Mouse (Mus musculus): ENCODE data around the gene Alg10b. TPM values are rescaled to one million over a fixed set of nuclear protein-coding genes. Genes with fewer than 3 reads are reported as not detected.

Gene Alg10b
- polyA plus RNA-seq (2014; fragmentation: Illumina TruSeq; extraction: RNeasy Lipid Tissue Mini Kit (QIAGEN cat#74804); ENCODE audit: low read depth, low replicate concordance) = 95.0 TPM

DNA sequence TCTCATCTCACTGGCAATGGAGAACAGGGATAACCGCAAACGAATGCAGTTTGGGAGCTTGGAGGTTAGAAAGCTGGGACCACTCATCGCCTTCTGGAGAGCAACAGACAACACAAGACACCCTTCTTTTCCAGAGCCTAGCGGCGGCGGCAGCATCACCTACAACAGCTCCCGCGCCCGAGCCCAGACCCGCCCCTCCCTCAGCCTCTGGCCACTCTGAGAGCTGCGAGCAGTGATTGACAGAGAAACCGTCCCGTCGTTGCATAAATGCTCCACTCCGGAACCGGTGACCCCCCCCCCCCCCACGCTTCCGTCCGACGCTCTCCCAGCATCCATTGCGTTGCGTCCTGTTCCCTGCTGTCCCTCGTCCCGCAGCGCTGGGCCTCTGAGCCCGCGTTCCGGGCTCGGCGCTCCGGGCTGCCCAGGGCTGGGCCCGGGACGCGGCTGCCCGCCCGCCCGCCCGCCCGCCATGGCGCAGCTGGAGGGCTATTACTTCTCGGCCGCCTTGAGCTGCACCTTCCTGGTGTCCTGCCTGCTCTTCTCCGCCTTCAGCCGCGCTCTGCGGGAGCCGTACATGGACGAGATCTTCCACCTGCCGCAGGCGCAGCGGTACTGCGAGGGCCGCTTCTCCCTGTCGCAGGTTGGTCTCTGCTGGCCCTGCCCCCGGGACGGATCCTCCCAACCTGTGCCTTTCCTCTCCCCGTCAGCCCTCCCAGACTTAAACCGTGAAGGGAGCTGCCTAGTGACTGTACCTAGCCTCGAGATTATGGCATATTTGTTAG lies at the start of gene Alg10b:
Alg10b (plus strand) TSS at position 343 of the 782 bp plus-strand sequence.

All from kidney, adult 10 weeks (tissue).